Mouse (Mus musculus) mouse embryonic stem cell (cell line): ENCODE data around the gene Hand1.

Source experiments
- in situ Hi-C, 2 experiments: fragments of 300-500 bp; cut with MboI; formaldehyde crosslinking; loops; 1 replicate in 1 of 2; 3 replicates in 1 of 2; pipeline ENCODE4 v1.14.3; 2019 to 2020; ENCODE audit warnings: low sequenced_read_pairs in 2 of 2, low pct_unique_long_range_greater_than_20kb in 1 of 2, mixed read lengths in 1 of 2; ENCODE audit not compliant: unreplicated experiment in 1 of 2

Gene Hand1

GRCm38 (mm10) chr11:57835931-57836330, 3.3 kb upstream of the Hand1 start:
- in situ Hi-C loops, result no loop called here

GRCm38 (mm10) chr11:57835331-57835730, 2.7 kb upstream of the Hand1 start:
- in situ Hi-C loops, result no loop called here

- in situ Hi-C loops, result loop anchor here in 1 of 2 experiments (5.0 kb wide), 1 partner anchor 98 kb away; no protein-coding TSS in a partner anchor
These were observed 1.4 kb upstream of the Hand1 start for GRCm38 (mm10) chr11:57834031-57834430.

GRCm38 (mm10) chr11:57833296-57833977, 819 bp upstream of the Hand1 start:
- in situ Hi-C loops, result loop anchor here in 1 of 2 experiments (5.0 kb wide), 1 partner anchor 99 kb away; no protein-coding TSS in a partner anchor

GRCm38 (mm10) chr11:57831861-57832260, 757 bp downstream of the Hand1 start:
- in situ Hi-C loops, result loop anchor here in 1 of 2 experiments (5.0 kb wide), 1 partner anchor 100 kb away; no protein-coding TSS in a partner anchor

- in situ Hi-C loops, result loop anchor here in 1 of 2 experiments (5.0 kb wide), 1 partner anchor 101 kb away; no protein-coding TSS in a partner anchor
These were observed 1.3 kb downstream of the Hand1 start for GRCm38 (mm10) chr11:57831281-57831781.

GRCm38 (mm10) chr11:57829871-57830775, 2.5 kb downstream of the Hand1 start:
- in situ Hi-C loops, result loop anchor here in 1 of 2 experiments (5.0 to 10.0 kb wide), 2 partner anchors 85 to 102 kb away; no protein-coding TSS in a partner anchor

GRCm38 (mm10) chr11:57828955-57829870, 3.4 kb downstream of the Hand1 start:
- in situ Hi-C loops, result loop anchor here in 1 of 2 experiments (10.0 kb wide), 1 partner anchor 86 kb away; no protein-coding TSS in a partner anchor

- in situ Hi-C loops, result loop anchor here in 1 of 2 experiments (10.0 kb wide), 1 partner anchor 87 kb away; no protein-coding TSS in a partner anchor
These were observed 4.6 kb downstream of the Hand1 start for GRCm38 (mm10) chr11:57827915-57828545.

GRCm38 (mm10) chr11:57827048-57827914, 5.3 kb downstream of the Hand1 start:
- in situ Hi-C loops, result loop anchor here in 1 of 2 experiments (10.0 kb wide), 1 partner anchor 88 kb away; no protein-coding TSS in a partner anchor

GRCm38 (mm10) chr11:57825234-57825633, 7.4 kb downstream of the Hand1 start:
- in situ Hi-C loops, result loop anchor here in 1 of 2 experiments (10.0 kb wide), 1 partner anchor 90 kb away; no protein-coding TSS in a partner anchor

GRCm38 (mm10) chr11:57823714-57824113, 8.9 kb downstream of the Hand1 start:
- in situ Hi-C loops, result loop anchor here (5.0 to 10.0 kb wide), 2 partner anchors 91 to 94 kb away; no protein-coding TSS in a partner anchor

GRCm38 (mm10) chr11:57823159-57823558, 9.5 kb downstream of the Hand1 start:
- in situ Hi-C loops, result loop anchor here (5.0 to 10.0 kb wide), 2 partner anchors 92 to 94 kb away; no protein-coding TSS in a partner anchor

GRCm38 (mm10) chr11:57819999-57820581, 12.5 kb downstream of the Hand1 start:
- in situ Hi-C loops, result loop anchor here (5.0 to 10.0 kb wide), 2 partner anchors 95 to 97 kb away; no protein-coding TSS in a partner anchor

GRCm38 (mm10) chr11:57818189-57818588, 14.4 kb downstream of the Hand1 start:
- in situ Hi-C loops, result no loop called here

- in situ Hi-C loops, result no loop called here
These were observed 19.0 kb downstream of the Hand1 start for GRCm38 (mm10) chr11:57813641-57814040.
